Mouse (Mus musculus): ENCODE measurements around the gene Rgs14.

The Rgs14 gene

GRCm38 (mm10) chr13:55405783-55406390 is 36.4 kb downstream of the Rgs14 start:
- DNase-seq, result no peak

- DNase-seq, result peak; percentile 48
Measured at GRCm38 (mm10) chr13:55407341-55407740, 37.8 kb downstream of the Rgs14 start.

- peak; percentile 64 for DNase-seq
Measured at GRCm38 (mm10) chr13:55408546-55409120, 39.1 kb downstream of the Rgs14 start.

GRCm38 (mm10) chr13:55411826-55412225 is 42.3 kb downstream of the Rgs14 start:
- peak; percentile 67 for DNase-seq

GRCm38 (mm10) chr13:55412643-55413307 is 43.2 kb downstream of the Rgs14 start:
- peak; percentile 58 for DNase-seq

GRCm38 (mm10) chr13:55413333-55413732 is 43.8 kb downstream of the Rgs14 start:
- DNase-seq, result peak; percentile 42

- peak; percentile 95 for DNase-seq
Measured at GRCm38 (mm10) chr13:55414743-55415380, 45.3 kb downstream of the Rgs14 start, which contains the start of gene Pfn3. Gene Pfn3 (minus strand): TSS chr13:55415232.

GRCm38 (mm10) chr13:55418004-55418403 is 48.5 kb downstream of the Rgs14 start:
- DNase-seq, result peak; percentile 89

- DNase-seq, result peak; percentile 33
Measured at GRCm38 (mm10) chr13:55419142-55419541, 49.6 kb downstream of the Rgs14 start.

- no peak for DNase-seq
Measured at GRCm38 (mm10) chr13:55420018-55420932, 50.7 kb downstream of the Rgs14 start.

GRCm38 (mm10) chr13:55420933-55421800 is 51.6 kb downstream of the Rgs14 start:
- DNase-seq, result peak; percentile 71

GRCm38 (mm10) chr13:55426613-55427012 is 57.1 kb downstream of the Rgs14 start, which contains the start of gene F12:
Gene F12 (minus strand): TSS chr13:55426793.
- DNase-seq, result no peak

GRCm38 (mm10) chr13:55429226-55429888 is 59.8 kb downstream of the Rgs14 start:
- peak; percentile 78 for DNase-seq

GRCm38 (mm10) chr13:55430566-55430965 is 61.0 kb downstream of the Rgs14 start:
- no peak for DNase-seq

- no peak for DNase-seq
Measured at GRCm38 (mm10) chr13:55431889-55432685, 62.6 kb downstream of the Rgs14 start.
